ENCODE assay signal across 8 mouse cellular contexts in the genomic region with DNA sequence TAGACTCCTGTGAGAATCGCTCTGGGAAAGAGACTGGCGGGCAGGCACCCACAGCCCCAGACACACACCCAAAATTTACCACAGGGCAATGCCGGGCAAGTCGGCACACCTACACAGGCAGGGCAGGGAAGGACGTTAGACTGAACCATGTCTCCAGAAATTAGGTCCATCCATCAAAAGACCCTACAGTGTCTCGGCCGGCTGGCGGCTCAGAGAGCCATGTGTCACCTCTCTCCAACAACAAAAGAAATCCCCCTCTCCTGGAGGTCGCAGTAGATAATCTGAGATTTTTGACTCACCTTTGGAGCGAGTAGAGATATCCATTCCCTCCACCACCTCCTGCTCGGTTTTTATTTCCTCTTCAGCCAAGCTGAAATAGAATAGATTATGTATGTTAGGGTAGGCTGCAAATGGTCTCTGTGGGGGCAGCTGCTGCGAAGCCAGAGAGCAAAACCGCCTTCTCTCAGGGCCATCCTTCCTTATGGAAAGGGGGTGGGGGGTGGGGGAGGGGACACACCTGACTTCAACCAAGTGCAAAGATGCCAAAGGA. TPM values are rescaled to one million over a fixed set of nuclear protein-coding genes. Genes with fewer than 3 reads are reported as not detected.
DNase-seq lines count a peak whose midpoint lies in the region; ATAC-seq and TF ChIP-seq lines count a peak whose summit lies in the region.

No protein-coding gene starts in this region.

- H3K27me3 ChIP-seq in heart, postnatal 0 days (ENCODE audit: control insufficient read depth, insufficient read depth, low read length) = no peaks in the 10 kb centered on the region
- H3K27me3 ChIP-seq in hindbrain, embryonic 11.5 days (ENCODE audit: control insufficient read depth, insufficient read depth, low read length) = no peaks in the 10 kb centered on the region
- no peaks in the 10 kb centered on the region for H3K27me3 ChIP-seq in midbrain, embryonic 11.5 days (ENCODE audit: control insufficient read depth, insufficient read depth, low read length)

- no peak for DNase-seq in heart, postnatal 0 days (ENCODE audit: low spot score)
- no peak for DNase-seq in heart, adult 9 months (ENCODE audit: low spot score in 2 of 2)
- peak; percentile 53 for DNase-seq in hindbrain, embryonic 11.5 days (ENCODE audit: low spot score)
- no peak for DNase-seq in midbrain, embryonic 11.5 days (ENCODE audit: low spot score, missing footprints)
- DNase-seq in layer of hippocampus, adult 8-10 months (ENCODE audit: low spot score in 2 of 2) = no peak
- no peak for DNase-seq in layer of hippocampus, adult 9-11 months

- H3K9me3 ChIP-seq in heart, postnatal 0 days (replicated peaks; ENCODE audit: control insufficient read depth, low read length) = no peaks in the 10 kb centered on the region
- no peaks in the 10 kb centered on the region for H3K9me3 ChIP-seq in hindbrain, embryonic 11.5 days (ENCODE audit: control insufficient read depth, low read length)
- H3K9me3 ChIP-seq in midbrain, embryonic 11.5 days (ENCODE audit: control insufficient read depth, low read length) = no peaks in the 10 kb centered on the region

- 39% methylated on average over 13 of the region's 13 CpGs for WGBS in heart, postnatal 0 days
- 21% methylated on average over 13 of the region's 13 CpGs for WGBS in hindbrain, embryonic 11.5 days
- WGBS in midbrain, embryonic 11.5 days = 29% methylated on average over 13 of the region's 13 CpGs

- peak overlapping the region; percentile 10; the same call in 1 of the 2 replicates for H3K4me2 ChIP-seq in heart, postnatal 0 days (ENCODE audit: low read depth, low read length)
- H3K4me2 ChIP-seq in hindbrain, embryonic 11.5 days (replicated peaks; ENCODE audit: low read depth, low read length) = peak overlapping the region; percentile 21
- H3K4me2 ChIP-seq in midbrain, embryonic 11.5 days = peak overlapping the region; percentile 19; the same call in 1 of the 2 replicates

- TF ChIP-seq EP300 in heart, postnatal 0 days (IDR thresholded peaks at IDR 0.05; ENCODE audit: low read depth) = no peak

- H3K4me3 ChIP-seq in heart, postnatal 0 days (ENCODE audit: low read depth, low read length) = no peak overlapping the region
- no peak overlapping the region for H3K4me3 ChIP-seq in brown adipose tissue, adult 24 weeks (ENCODE audit: insufficient read depth, low read depth, low read length)
- no peak overlapping the region for H3K4me3 ChIP-seq in hindbrain, embryonic 11.5 days (ENCODE audit: low read depth, low read length)
- no peak overlapping the region for H3K4me3 ChIP-seq in midbrain, embryonic 11.5 days (ENCODE audit: low read depth, low read length)

- ATAC-seq in heart, postnatal 0 days (ENCODE audit: insufficient read depth, low read depth) = no peak
- peak; percentile 23; the same call in 1 of the 2 replicates for ATAC-seq in hindbrain, embryonic 11.5 days (ENCODE audit: low FRiP score)
- peak; percentile 10; the same call in 1 of the 2 replicates for ATAC-seq in midbrain, embryonic 11.5 days (ENCODE audit: low FRiP score)
- no peak for ATAC-seq in inflammation-experienced regulatory T-cells, adult 6 months

- peaks cover 27% of the 10 kb centered on the region; the same call in 1 of the 2 replicates for H3K36me3 ChIP-seq in heart, postnatal 0 days (replicated peaks; ENCODE audit: control insufficient read depth, insufficient read depth, low read length)
- H3K36me3 ChIP-seq in hindbrain, embryonic 11.5 days (ENCODE audit: control insufficient read depth, insufficient read depth, low read length) = no peaks in the 10 kb centered on the region
- H3K36me3 ChIP-seq in midbrain, embryonic 11.5 days (ENCODE audit: control insufficient read depth, insufficient read depth, low read length) = peaks cover 6% of the 10 kb centered on the region; the same call in 1 of the 2 replicates

- H3K4me1 ChIP-seq in heart, postnatal 0 days (ENCODE audit: control insufficient read depth, insufficient read depth) = peaks cover 66% of the 10 kb centered on the region
- peaks cover 48% of the 10 kb centered on the region for H3K4me1 ChIP-seq in brown adipose tissue, adult 24 weeks (ENCODE audit: control insufficient read depth, insufficient read depth, insufficient read length, low read length)
- peaks cover 49% of the 10 kb centered on the region for H3K4me1 ChIP-seq in hindbrain, embryonic 11.5 days (replicated peaks; ENCODE audit: control insufficient read depth, insufficient read depth, low read length)
- peaks cover 63% of the 10 kb centered on the region for H3K4me1 ChIP-seq in midbrain, embryonic 11.5 days (ENCODE audit: control insufficient read depth, insufficient read depth, low read length)

- no peak for TF ChIP-seq CTCF in heart, postnatal 0 days (IDR thresholded peaks at IDR 0.05; ENCODE audit: low read depth)

- H3K27ac ChIP-seq in heart, postnatal 0 days (ENCODE audit: low read depth) = peak overlapping the region; percentile 84
- peak overlapping the region; percentile 95 for H3K27ac ChIP-seq in brown adipose tissue, adult 24 weeks (replicated peaks; ENCODE audit: low read depth, low read length)
- H3K27ac ChIP-seq in hindbrain, embryonic 11.5 days (ENCODE audit: low read depth, low read length) = peak overlapping the region; percentile 92
- H3K27ac ChIP-seq in midbrain, embryonic 11.5 days (ENCODE audit: low read depth, low read length) = peak overlapping the region; percentile 89

- H3K9ac ChIP-seq in heart, postnatal 0 days (replicated peaks; ENCODE audit: low read depth, low read length) = peak overlapping the region; percentile 37
- H3K9ac ChIP-seq in hindbrain, embryonic 11.5 days (ENCODE audit: low read depth, low read length) = peak overlapping the region; percentile 46; the same call in 1 of the 2 replicates
- peak overlapping the region; percentile 53 for H3K9ac ChIP-seq in midbrain, embryonic 11.5 days (ENCODE audit: low read length)

RNA-seq across cellular contexts. Expression of a gene that starts 23.3 kb away (rescaled TPM):
- total RNA-seq in heart, postnatal 0 days (2014; rRNA removed; ENCODE audit: low replicate concordance) = 19.2 and 48.1 TPM in 2 replicates
- 35.3 and 35.4 TPM in 2 replicates for polyA plus RNA-seq in heart, postnatal 0 days (2015; fragmentation: Nextera tagmentation; extraction: Ambion mirVana)
- polyA plus RNA-seq in brown adipose tissue, adult 24 weeks (2012; ENCODE audit: insufficient read depth, insufficient read length, missing spikeins) = 6.7 and 17.9 TPM in 2 replicates
- polyA plus RNA-seq in hindbrain, embryonic 11.5 days (2014; fragmentation: Nextera tagmentation; extraction: Ambion mirVana) = 41.9 and 52.9 TPM in 2 replicates
- polyA plus RNA-seq in midbrain, embryonic 11.5 days (2014; fragmentation: Nextera tagmentation; extraction: Ambion mirVana) = 43.1 and 45.6 TPM in 2 replicates
- 10 to 100 TPM; 43.3 to 65.6 (median 61.9) TPM for polyA plus RNA-seq in inflammation-experienced regulatory T-cells, adult 6 months (2017; shearing (Covaris generic))
- 100 to 1,000 TPM; 128 to 162 (median 147) TPM for total RNA-seq in layer of hippocampus, adult 8-10 months (2022)

Comparison
In these comparisons a context has a peak if more than half of its experiments do, and no peak if none do; other contexts are left out.
1. ATAC-seq: peak in hindbrain, embryonic 11.5 days (single experiment) and midbrain, embryonic 11.5 days (single experiment); none in heart, postnatal 0 days (single experiment) and inflammation-experienced regulatory T-cells, adult 6 months (single experiment).
2. Peak in every context shown above with its lines, with median percentiles within 50 percentile points of each other: H3K27ac ChIP-seq, H3K4me2 ChIP-seq and H3K9ac ChIP-seq.